Mouse (Mus musculus) stomach, postnatal 0 days (tissue): ENCODE results near the gene Ccl25. TPM values are rescaled to one million over a fixed set of nuclear protein-coding genes. Genes with fewer than 3 reads are reported as not detected.

ENCODE experiments used
- ATAC-seq: fragments of 200-750 bp; cut with Nextera tagmentation; 2 replicates; pipeline ENCODE4 v1.8.0; 2017; ENCODE audit not compliant: low FRiP score, low TSS enrichment
- DNase-seq: peaks from one replicate; pipeline ENCODE4 v3.0.0-alpha.2; 2016; ENCODE audit warnings: low spot score
- H3K27ac ChIP-seq: fragments of 300-500 bp; sonication (generic); replicated peaks from 2 replicates; pipeline ENCODE4 v1.5.1; 2014; ENCODE audit warnings: mild to moderate bottlenecking, control low read depth
- H3K27me3 ChIP-seq: fragments of 300-500 bp; sonication (generic); 2 replicates; pipeline ENCODE4 v1.6.1; 2014; ENCODE audit warnings: low read length; ENCODE audit not compliant: control insufficient read depth, insufficient read depth
- H3K36me3 ChIP-seq: fragments of 300-500 bp; sonication (generic); 2 replicates; pipeline ENCODE4 v1.6.1; 2014; ENCODE audit warnings: low read length, mixed read lengths; ENCODE audit not compliant: control insufficient read depth, insufficient read depth
- H3K4me1 ChIP-seq: fragments of 300-500 bp; sonication (generic); replicated peaks from 2 replicates; pipeline ENCODE4 v1.6.1; 2014; ENCODE audit warnings: antibody characterized with exemption; ENCODE audit not compliant: control insufficient read depth, insufficient read depth
- H3K4me2 ChIP-seq: fragments of 300-500 bp; sonication (generic); replicated peaks from 2 replicates; pipeline ENCODE4 v1.6.1; 2014; ENCODE audit warnings: low read depth, mild to moderate bottlenecking, control low read depth, moderate library complexity
- H3K4me3 ChIP-seq: fragments of 300-500 bp; sonication (generic); 2 replicates; pipeline ENCODE4 v1.5.1; 2014; ENCODE audit warnings: low read depth, low read length, control low read depth
- H3K9ac ChIP-seq: fragments of 300-500 bp; sonication (generic); 2 replicates; pipeline ENCODE4 v1.6.1; 2014; ENCODE audit warnings: mild to moderate bottlenecking, low read length, control low read depth, mixed read lengths
- H3K9me3 ChIP-seq: fragments of 300-500 bp; sonication (generic); 2 replicates; pipeline ENCODE4 v1.6.1; 2016; ENCODE audit warnings: low read length; ENCODE audit not compliant: control insufficient read depth
- CTCF ChIP-seq: IDR thresholded peaks from 2 replicates; pipeline ENCODE4 v1.5.1; 2016; ENCODE audit warnings: antibody characterized with exemption, low read depth, mild to moderate bottlenecking, moderate library complexity
- EP300 ChIP-seq: optimal IDR thresholded peaks from 2 replicates; pipeline ENCODE3; 2016; ENCODE audit warnings: antibody characterized with exemption
- WGBS: fragments of 180-500 bp; shearing (Covaris S2); extraction: QIAGEN DNeasy Blood & Tissue Kit; methylation state at CpG from one replicate; pipeline ENCODE4 v1.1.7; 2014; 5-methylcytosine and 5-hydroxymethylcytosine counted together
- polyA plus RNA-seq: library from polyadenylated mRNA; unstranded; fragments of >200 nt; fragmentation: Nextera tagmentation; extraction: Ambion mirVana; gene quantifications from 2 replicates; pipeline ENCODE4 v1.2.1, GENCODE M21; 2015

Gene Ccl25
- 4.4 and 5.3 TPM in 2 replicates for polyA plus RNA-seq

DNA sequence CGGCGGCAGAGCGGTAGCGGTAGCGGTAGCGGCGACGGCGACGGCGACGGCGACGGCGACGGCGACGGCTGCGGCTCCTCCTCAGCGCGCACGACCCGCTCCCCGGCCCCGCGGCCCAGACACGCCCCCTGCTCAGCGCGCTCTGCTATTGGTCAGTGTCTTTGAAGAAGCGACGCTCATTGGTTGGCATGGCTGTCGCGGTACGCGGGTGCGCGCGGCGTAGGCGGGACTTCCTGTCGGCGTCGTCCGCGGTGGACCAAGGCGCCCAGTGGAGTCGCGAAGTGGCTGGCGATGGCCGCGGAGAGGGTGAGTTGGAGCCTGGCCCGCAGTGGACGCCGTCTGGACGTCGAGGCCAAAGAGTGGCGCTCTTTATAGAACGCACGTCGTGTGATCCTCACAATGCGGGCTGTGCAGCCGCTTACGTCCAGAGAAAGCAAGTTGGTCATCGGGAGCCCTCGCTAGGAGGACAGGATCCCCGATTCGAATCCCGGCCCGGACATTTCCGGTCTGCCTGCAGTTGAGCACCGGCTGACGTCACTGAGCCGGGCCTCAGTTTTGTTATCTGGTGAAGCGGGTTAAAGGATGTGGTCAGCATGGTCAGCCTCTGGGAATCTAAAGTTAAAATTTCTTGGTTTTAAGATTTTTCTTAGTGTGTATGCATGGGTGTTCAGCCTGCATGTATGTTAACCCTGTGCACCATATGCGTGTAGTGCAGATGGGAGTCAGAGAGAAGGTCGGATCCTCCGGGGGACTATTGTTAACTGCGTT lies at the start of gene Ccl25, which contains the start of gene Elavl1:
Gene Ccl25 (plus strand): TSS at position 228 of the 768 bp plus-strand sequence.
Gene Elavl1 (minus strand): TSS at position 431 of the 768 bp plus-strand sequence.
- DNase-seq: peak; percentile 98
- peaks cover 15% of the 10 kb centered on the region for H3K36me3 ChIP-seq

DNA sequence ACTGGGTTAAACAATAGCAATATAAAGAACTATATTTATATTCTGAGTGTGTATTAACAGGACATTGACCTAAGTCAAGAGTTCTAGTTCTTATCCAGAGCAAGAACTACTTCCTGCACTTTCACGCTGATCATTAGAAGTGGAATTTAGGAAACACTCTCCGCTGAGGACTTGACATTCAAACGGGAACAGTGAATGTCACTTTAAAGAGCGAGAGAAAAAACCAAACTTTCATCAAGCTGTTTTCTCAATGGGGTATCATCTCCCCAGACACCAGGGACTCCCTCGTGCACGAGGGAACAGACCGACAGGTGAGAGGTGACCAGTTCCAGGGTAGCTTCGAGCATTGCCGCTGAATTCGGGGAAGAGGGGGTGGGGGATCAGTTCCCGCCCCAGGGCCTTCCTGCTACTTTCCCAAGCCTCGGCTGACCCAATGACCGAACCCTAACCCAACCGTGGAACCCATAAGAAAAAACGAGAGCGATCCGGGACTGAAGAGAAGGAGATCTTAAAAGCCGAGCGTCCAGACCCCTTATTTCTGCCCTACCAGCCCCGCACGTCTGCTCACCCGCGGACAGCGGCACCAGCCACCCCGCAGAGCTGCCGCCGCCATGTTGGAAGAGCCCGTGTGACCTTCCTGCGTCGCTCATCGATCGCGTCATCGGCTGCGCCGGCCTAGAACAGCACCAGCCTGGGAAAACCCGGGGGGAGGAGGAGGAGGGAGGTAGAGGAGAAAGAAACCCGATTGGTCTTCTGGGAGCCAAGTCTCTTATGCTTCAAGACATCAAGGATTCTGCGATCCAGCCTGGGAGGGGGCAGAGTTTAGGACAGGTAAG lies 49.5 kb upstream of the Ccl25 start, which contains the start of gene Timm44:
Gene Timm44 (minus strand): TSS at position 639 of the 836 bp plus-strand sequence.
- WGBS: under 1% methylated on average over 39 of the region's 39 CpGs
- ATAC-seq: peak; percentile 99
- DNase-seq: peak; percentile 96
- H3K4me1 ChIP-seq: 0 out of 2 replicates have a peak, but pooled peaks cover 2% of the 10 kb centered on the region
- H3K4me2 ChIP-seq: peak within 1 kb of the TSS; percentile 77
- H3K9me3 ChIP-seq: no peaks in the 10 kb centered on the region
- H3K27me3 ChIP-seq: no peaks in the 10 kb centered on the region
- peak within 1 kb of the TSS; percentile 74 for H3K27ac ChIP-seq
- no peak for TF ChIP-seq EP300
- TF ChIP-seq CTCF: no peak
- H3K36me3 ChIP-seq: peaks cover 8% of the 10 kb centered on the region; the same call in 1 of the 2 replicates
- peak within 1 kb of the TSS; percentile 89 for H3K9ac ChIP-seq
- H3K4me3 ChIP-seq: peak within 1 kb of the TSS; percentile 84

More for the DNA sequence above, at the start of gene Ccl25, which contains the start of gene Elavl1:
- H3K9me3 ChIP-seq: no peaks in the 10 kb centered on the region
- H3K4me1 ChIP-seq: peaks cover 4% of the 10 kb centered on the region; the same call in 1 of the 2 replicates
- no peak; the same call in 1 of the 2 replicates for TF ChIP-seq CTCF
- peak; percentile 44 for TF ChIP-seq EP300
- peak; percentile 99 for ATAC-seq
- peak within 1 kb of the TSS; percentile 92 for H3K27ac ChIP-seq
- under 1% methylated on average over 64 of the region's 78 CpGs for WGBS
- peak within 1 kb of the TSS; percentile 53 for H3K4me2 ChIP-seq
- H3K4me3 ChIP-seq: peak within 1 kb of the TSS; percentile 99
- H3K27me3 ChIP-seq: no peaks in the 10 kb centered on the region
- peak within 1 kb of the TSS; percentile 98 for H3K9ac ChIP-seq

DNA sequence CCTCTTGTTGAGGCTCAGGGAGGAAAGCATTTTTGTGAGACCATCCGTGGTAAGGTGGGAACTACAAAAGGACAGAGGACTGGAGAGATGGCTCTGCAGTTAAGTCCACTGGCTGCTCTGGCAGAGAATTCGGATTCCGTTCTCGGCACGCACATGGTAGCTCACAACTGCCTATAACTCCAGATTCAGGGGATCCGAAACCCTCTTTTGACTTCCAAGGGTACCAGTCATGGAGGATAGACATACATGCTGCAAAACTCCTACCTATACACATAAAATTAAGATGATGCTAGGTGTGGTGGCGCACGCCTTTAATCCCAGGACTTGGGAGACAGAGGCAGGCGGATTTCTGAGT lies 48.9 kb upstream of the Ccl25 start:
- ATAC-seq: no peak
- Histone ChIP-seq H3K9me3 (no peaks in the 10 kb centered on the region), H3K4me1 (0 out of 2 replicates have a peak, but pooled peaks cover 2% of the 10 kb centered on the region), H3K27me3 (no peaks in the 10 kb centered on the region), H3K9ac (peak overlapping the region; percentile 89), H3K27ac (peak overlapping the region; percentile 74; the same call in 1 of the 2 replicates), H3K36me3 (peaks cover 8% of the 10 kb centered on the region; the same call in 1 of the 2 replicates), H3K4me2 (peak overlapping the region; percentile 77), H3K4me3 (peak overlapping the region; percentile 84)
- no peak for DNase-seq
- WGBS: 19% methylated on average over 9 of the region's 9 CpGs
- TF ChIP-seq EP300: no peak
- no peak for TF ChIP-seq CTCF

DNA sequence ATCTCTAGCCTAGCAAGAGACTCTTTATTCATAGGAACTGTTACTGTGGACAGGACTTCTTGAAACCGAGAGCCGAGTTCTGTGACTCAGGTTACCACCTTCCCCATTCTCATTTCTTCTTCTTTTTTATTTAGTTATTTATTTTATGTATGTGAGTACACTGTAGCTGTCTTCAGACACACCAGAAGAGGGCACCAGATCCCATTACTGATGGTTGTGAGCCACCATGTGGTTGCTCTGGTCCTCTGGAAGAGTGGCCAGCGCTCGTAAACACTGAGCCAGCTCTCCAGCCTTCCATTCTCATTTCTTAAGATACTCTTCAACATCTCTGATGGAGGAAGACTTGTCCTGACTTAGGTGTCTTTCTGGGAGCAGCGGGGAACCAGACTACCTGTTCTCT lies 32.3 kb upstream of the Ccl25 start:
- no peak for ATAC-seq
- Histone ChIP-seq H3K4me2 (no peak overlapping the region), H3K9ac (no peak overlapping the region), H3K4me1 (no peaks in the 10 kb centered on the region), H3K27ac (no peak overlapping the region), H3K4me3 (no peak overlapping the region), H3K27me3 (no peaks in the 10 kb centered on the region), H3K9me3 (no peaks in the 10 kb centered on the region), H3K36me3 (peaks cover 13% of the 10 kb centered on the region)
- 88% methylated on average over 5 of the region's 5 CpGs for WGBS
- TF ChIP-seq CTCF: peak; percentile 38
- TF ChIP-seq EP300: no peak
- no peak for DNase-seq

DNA sequence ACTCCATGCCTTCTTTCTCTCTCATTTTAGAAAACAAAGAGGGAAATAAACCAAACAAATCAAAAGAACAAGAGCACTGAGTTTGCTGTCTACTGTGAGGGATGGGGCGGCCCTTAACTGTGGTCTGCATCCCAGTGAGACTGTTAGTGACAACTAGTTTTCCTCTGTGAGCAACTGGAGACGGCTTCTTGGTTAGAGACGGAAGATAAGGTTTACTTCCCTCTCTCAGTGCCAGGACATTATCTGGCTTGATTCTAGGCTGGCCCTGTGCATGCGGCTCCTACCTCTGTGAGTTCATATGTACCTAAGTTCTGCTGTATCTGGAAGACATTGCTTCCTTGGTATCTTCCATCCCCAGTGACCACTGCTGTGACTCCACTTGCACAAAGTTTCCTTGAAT lies 27.2 kb upstream of the Ccl25 start:
- Histone ChIP-seq H3K4me2 (no peak overlapping the region), H3K9me3 (no peaks in the 10 kb centered on the region), H3K4me3 (no peak overlapping the region), H3K9ac (no peak overlapping the region), H3K4me1 (no peaks in the 10 kb centered on the region), H3K36me3 (peaks cover 24% of the 10 kb centered on the region), H3K27me3 (no peaks in the 10 kb centered on the region), H3K27ac (no peak overlapping the region)
- DNase-seq (no peak), ATAC-seq (no peak)
- TF ChIP-seq EP300 (no peak), CTCF (no peak)
- 84% methylated on average over 4 of the region's 4 CpGs for WGBS
